Mouse (Mus musculus) ES-Bruce4 (cell line): ENCODE measurements around the gene Preb. TPM values are rescaled to one million over a fixed set of nuclear protein-coding genes. Genes with fewer than 3 reads are reported as not detected.

ENCODE experiments used
- H3K27ac ChIP-seq: 2 replicates; pipeline ENCODE4 v1.5.1; 2012; ENCODE audit warnings: low read length, inconsistent platforms; ENCODE audit not compliant: insufficient read depth
- H3K27me3 ChIP-seq: 2 replicates; pipeline ENCODE4 v1.6.1; 2012; ENCODE audit warnings: mild to moderate bottlenecking, low read length, inconsistent platforms; ENCODE audit not compliant: control insufficient read depth, poor library complexity, insufficient read depth, severe bottlenecking
- H3K36me3 ChIP-seq: 2 replicates; pipeline ENCODE4 v1.6.1; 2012; ENCODE audit warnings: inconsistent platforms, mild to moderate bottlenecking, low read length, moderate library complexity; ENCODE audit not compliant: control insufficient read depth, poor library complexity, insufficient read depth, severe bottlenecking
- H3K4me1 ChIP-seq: one replicate; pipeline ENCODE4 v1.8.1; 2011; ENCODE audit warnings: low read length; ENCODE audit not compliant: control insufficient read depth, insufficient read depth
- H3K4me3 ChIP-seq: 2 replicates; pipeline ENCODE4 v1.5.1; 2011; ENCODE audit warnings: low read depth, mild to moderate bottlenecking, low read length
- H3K9ac ChIP-seq: 2 replicates; pipeline ENCODE4 v1.6.1; 2012; ENCODE audit warnings: low read depth, mild to moderate bottlenecking, inconsistent platforms; ENCODE audit not compliant: poor library complexity, severe bottlenecking
- H3K9me3 ChIP-seq: replicated peaks from 2 replicates; pipeline ENCODE4 v1.6.1; 2012; ENCODE audit warnings: mild to moderate bottlenecking, low read length, inconsistent platforms; ENCODE audit not compliant: control insufficient read depth, poor library complexity, insufficient read depth, severe bottlenecking
- CTCF ChIP-seq: IDR thresholded peaks from one replicate; pipeline ENCODE4 v1.8.1; 2011; ENCODE audit warnings: low read depth, low read length
- EP300 ChIP-seq: IDR thresholded peaks from 2 replicates; pipeline ENCODE4 v1.6.1; 2011; ENCODE audit warnings: low read depth, low read length; ENCODE audit not compliant: insufficient read depth
- POLR2A ChIP-seq: IDR thresholded peaks from one replicate; pipeline ENCODE4 v1.8.1; 2011; ENCODE audit warnings: low read length; ENCODE audit not compliant: insufficient read depth
- polyA plus RNA-seq: library from polyadenylated mRNA; stranded (reverse); fragments of >200 nt; gene quantifications from 2 replicates; pipeline ENCODE4 v1.2.4, GENCODE M21; 2011; ENCODE audit warnings: low read depth; ENCODE audit not compliant: missing spikeins, insufficient read depth, insufficient read length

Gene Preb
- polyA plus RNA-seq, 1 experiment, result 71.0 TPM

DNA sequence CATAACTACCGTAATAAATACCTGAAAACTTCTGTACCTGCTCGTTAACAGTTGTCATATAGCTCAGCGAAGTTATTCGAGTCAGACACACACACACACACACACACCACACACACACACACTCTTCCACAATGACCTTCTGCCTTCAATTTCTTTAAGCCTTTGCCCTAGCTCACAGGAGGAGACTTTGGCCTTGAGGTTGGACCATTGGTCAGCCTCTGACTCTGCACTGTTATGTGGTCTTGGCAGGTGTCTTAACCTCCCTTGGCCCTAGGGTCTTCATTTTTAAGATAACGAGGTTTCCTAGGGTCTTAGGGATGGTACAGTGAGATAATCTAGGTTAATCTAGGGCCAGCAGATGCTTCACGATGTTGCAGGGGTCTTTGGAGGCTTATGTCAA, 15.8 kb downstream of the Preb start:
- no peak for TF ChIP-seq POLR2A
- no peak for TF ChIP-seq EP300
- TF ChIP-seq CTCF, result no peak
- Histone ChIP-seq H3K36me3 (no peaks in the 10 kb centered on the region), H3K27ac (no peak overlapping the region), H3K4me3 (no peak overlapping the region), H3K9me3 (no peaks in the 10 kb centered on the region), H3K4me1 (no peaks in the 10 kb centered on the region), H3K27me3 (no peaks in the 10 kb centered on the region), H3K9ac (peak overlapping the region; percentile 87; the same call in 1 of the 2 replicates)

DNA sequence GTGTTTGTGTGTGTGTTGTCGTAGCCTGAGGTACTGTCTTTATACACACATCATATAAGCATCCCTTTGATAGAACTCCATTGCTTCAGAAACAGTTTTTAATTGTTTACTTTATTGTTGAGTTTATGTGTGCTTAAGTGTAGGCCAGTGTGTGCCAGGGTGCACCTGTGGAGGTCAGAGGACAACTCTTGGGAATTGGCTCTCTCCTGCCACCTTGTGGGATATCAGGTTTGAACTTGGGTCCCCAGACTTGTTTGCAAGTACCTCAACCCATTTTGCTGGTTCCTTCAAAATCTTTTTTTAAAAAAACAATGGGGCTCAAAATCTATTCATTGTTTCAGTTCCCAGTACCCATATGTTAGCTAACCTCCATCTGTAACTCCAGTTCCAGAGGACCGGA, 17.2 kb downstream of the Preb start:
- H3K4me1 ChIP-seq, result no peaks in the 10 kb centered on the region
- no peaks in the 10 kb centered on the region for H3K9me3 ChIP-seq
- no peak overlapping the region for H3K9ac ChIP-seq
- no peak overlapping the region for H3K27ac ChIP-seq
- H3K27me3 ChIP-seq, result no peaks in the 10 kb centered on the region
- TF ChIP-seq POLR2A (no peak), CTCF (peak; percentile 54), EP300 (no peak)
- no peak overlapping the region for H3K4me3 ChIP-seq
- no peaks in the 10 kb centered on the region for H3K36me3 ChIP-seq

DNA sequence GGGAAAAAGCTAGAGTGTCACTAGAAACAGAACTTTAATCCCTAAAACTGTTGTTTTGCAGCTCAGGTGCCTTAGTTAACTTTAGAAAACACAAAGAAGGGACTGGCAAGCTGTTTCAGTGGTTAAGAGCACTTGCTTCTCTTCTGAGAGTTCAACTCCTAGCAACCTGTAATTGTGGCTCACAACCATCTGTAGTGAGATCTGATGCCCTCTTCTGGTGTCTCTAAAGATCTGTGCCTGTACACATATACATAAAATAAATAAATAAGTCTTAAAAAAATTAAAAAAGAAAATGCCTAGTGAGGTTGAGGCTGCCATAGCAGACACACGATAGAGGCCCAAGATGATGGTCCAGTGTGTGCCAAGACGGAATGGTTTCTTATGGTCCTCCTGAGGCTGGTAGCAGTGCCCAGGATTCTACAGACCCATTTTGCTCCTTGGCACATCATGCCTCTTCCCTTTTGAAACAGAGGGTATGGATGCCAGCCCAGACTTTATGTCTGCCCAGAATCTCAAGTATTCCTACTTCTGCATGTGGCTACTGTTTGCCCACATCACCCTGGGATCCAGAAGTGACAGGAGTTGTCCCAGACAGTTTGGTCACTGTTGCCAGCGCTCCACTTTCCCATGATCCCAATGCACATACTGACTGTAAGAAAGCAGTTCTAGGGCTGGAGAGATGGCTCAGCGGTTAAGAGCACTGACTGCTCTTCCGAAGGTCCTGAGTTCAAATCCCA, 25.3 kb downstream of the Preb start:
- H3K9ac ChIP-seq, result no peak overlapping the region
- no peaks in the 10 kb centered on the region for H3K9me3 ChIP-seq
- H3K27me3 ChIP-seq, result no peaks in the 10 kb centered on the region
- no peaks in the 10 kb centered on the region for H3K4me1 ChIP-seq
- H3K4me3 ChIP-seq, result no peak overlapping the region
- H3K27ac ChIP-seq, result no peak overlapping the region
- no peak for TF ChIP-seq EP300
- TF ChIP-seq CTCF, result no peak
- no peak for TF ChIP-seq POLR2A
- H3K36me3 ChIP-seq, result no peaks in the 10 kb centered on the region

DNA sequence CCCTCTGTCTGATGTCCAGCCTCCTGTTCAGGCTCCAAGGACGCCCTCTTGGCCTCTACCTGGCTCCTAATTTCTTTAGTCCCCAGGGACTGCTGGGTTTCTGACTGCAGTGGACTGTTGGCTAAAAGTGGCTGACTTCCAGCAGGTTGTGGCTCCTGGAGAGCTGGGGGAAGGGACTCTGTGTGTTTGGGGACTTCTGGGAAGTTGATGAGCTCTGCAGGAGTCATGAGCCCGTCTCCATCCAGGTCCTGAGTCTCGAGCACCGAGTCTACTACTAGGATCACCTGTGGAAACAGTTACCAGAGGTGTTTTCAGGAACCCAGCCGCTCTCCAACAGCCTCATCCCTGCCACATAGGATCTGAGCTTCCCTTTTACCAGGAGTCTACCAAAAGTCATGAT, 26.5 kb downstream of the Preb start:
- no peak overlapping the region for H3K9ac ChIP-seq
- no peaks in the 10 kb centered on the region for H3K4me1 ChIP-seq

DNA sequence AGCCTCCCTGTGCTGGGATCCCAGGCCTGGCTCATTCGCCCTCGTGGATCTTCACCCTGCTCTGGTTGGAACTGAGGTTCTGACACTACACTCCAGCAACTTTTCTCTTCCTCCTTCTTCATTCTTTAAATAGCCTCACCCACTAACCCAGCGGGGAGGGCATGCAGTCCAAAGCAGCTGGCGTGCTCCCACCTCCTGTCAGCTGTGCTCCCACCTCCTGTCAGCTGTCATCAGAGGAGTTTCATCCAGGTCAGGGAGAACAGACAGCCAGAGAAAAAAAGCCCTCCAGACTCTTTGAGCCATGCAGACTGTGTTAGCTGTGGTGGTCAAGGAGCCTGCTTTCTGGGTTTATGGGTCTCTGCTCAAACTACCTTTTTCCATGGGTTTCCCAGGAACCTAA, 28.8 kb downstream of the Preb start:
- no peak overlapping the region for H3K4me3 ChIP-seq
- H3K27me3 ChIP-seq, result no peaks in the 10 kb centered on the region
- H3K4me1 ChIP-seq, result no peaks in the 10 kb centered on the region
- no peak overlapping the region for H3K9ac ChIP-seq
- no peak overlapping the region for H3K27ac ChIP-seq
- H3K9me3 ChIP-seq, result no peaks in the 10 kb centered on the region
- no peaks in the 10 kb centered on the region for H3K36me3 ChIP-seq
- TF ChIP-seq POLR2A (no peak), EP300 (no peak), CTCF (no peak)

More for the DNA sequence above, 26.5 kb downstream of the Preb start:
- H3K9me3 ChIP-seq, result no peaks in the 10 kb centered on the region
- H3K27ac ChIP-seq, result no peak overlapping the region
- no peaks in the 10 kb centered on the region for H3K27me3 ChIP-seq
- TF ChIP-seq POLR2A (no peak), CTCF (no peak), EP300 (no peak)
- H3K36me3 ChIP-seq, result no peaks in the 10 kb centered on the region
- H3K4me3 ChIP-seq, result no peak overlapping the region

DNA sequence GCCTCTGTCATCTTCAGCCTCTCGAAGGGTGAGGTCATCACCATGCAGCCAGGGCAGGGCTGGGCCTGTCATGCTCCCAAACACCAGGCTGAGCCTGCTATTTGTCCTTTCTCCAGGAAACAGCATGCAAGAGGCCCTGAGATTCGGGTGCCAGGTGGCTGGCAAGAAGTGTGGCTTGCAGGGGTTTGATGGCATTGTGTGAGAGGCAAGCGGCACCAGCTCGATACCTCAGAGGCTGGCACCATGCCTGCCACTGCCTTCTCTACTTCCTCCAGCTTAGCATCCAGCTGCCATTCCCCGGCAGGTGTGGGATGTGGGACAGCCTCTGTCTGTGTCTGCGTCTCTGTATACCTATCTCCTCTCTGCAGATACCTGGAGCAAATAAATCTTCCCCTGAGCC, 29.3 kb downstream of the Preb start:
- H3K9ac ChIP-seq, result no peak overlapping the region

More for the DNA sequence above, 29.3 kb downstream of the Preb start:
- H3K9me3 ChIP-seq, result no peaks in the 10 kb centered on the region
- no peaks in the 10 kb centered on the region for H3K4me1 ChIP-seq
- no peaks in the 10 kb centered on the region for H3K36me3 ChIP-seq
- H3K27ac ChIP-seq, result no peak overlapping the region
- TF ChIP-seq POLR2A (no peak), EP300 (no peak), CTCF (no peak)
- no peaks in the 10 kb centered on the region for H3K27me3 ChIP-seq
- no peak overlapping the region for H3K4me3 ChIP-seq
